Mouse (Mus musculus) A20 (cell line): ENCODE results near the gene Pvrig.
"Not testable (repeated sequence)": the region's sequence is repeated elsewhere in the genome, so short reads cannot be mapped to it uniquely, and the experiment has no call there.

ENCODE experiments used
- DNase-seq: peaks from one replicate; pipeline ENCODE4 v3.0.0-alpha.2; 2011; ENCODE audit warnings: low read depth, low spot score

The Pvrig gene

DNA sequence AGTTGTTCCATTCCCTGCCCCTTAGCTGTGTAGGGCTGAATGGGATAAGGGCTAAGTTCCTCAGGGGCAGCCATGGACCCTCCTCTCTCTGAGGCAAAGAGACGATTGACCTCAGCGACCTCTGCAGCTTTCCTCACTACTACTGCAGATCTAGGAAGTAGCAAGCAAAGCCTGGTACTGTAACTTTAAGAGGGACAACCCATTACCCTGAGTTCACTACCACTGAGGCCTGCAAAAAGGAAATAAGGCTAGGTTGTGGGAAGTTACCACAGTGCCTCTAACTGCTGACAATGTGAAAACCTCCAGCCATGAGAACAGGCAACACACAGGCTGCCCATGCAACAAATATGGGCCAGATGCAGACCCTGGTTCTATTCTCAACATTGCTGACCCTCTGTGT is at the start of gene Pvrig:
TSS of gene Pvrig (plus strand) at position 301 of the 400 bp plus-strand sequence.
- DNase-seq, result no peak

DNA sequence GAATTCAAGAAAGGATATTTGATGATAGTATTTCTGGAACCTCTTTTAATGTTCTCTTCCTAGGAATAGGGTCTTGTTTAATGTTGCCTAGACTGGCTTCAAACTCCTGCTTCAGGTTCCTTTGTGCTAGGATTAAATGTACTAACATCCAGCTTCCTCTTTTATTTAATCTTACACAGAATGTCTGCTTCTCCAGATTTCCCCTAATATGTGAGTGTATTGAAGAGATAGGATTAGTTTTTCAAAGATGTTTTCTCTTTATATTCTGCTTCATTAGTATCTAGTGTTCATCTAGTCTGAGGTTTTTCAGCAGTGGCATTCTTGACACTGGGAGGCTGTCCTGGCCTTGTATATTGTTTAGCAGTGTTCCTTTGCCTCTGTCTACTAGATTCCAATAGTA is 47.6 kb upstream of the Pvrig start:
- no peak for DNase-seq

GRCm38 (mm10) chr5:138299613-138300012 is 42.1 kb upstream of the Pvrig start:
- DNase-seq, result no peak

- no peak for DNase-seq
Observed at GRCm38 (mm10) chr5:138312795-138313194, 29.0 kb upstream of the Pvrig start.

- DNase-seq, result no peak
Observed at GRCm38 (mm10) chr5:138343216-138343615, 1.5 kb downstream of the Pvrig start.

- not testable (repeated sequence) for DNase-seq
Observed at GRCm38 (mm10) chr5:138363208-138363607, 21.4 kb downstream of the Pvrig start.

GRCm38 (mm10) chr5:138365347-138365746 is 23.6 kb downstream of the Pvrig start:
- not testable (repeated sequence) for DNase-seq
